ENCODE assay signal across 20 mouse cellular contexts in genomic region chr16:12110851-12111437, GRCm38 (mm10).
"Had no signal": no experiment of that assay in that cellular context is flagged by ENCODE, and none has a peak within 500 bp of the region (broad histone marks: within the 10 kb centered on the region; RNA-seq: fewer than 3 reads in every experiment).

No protein-coding gene starts in this region.

- DNase-seq: kidney, adult 11 months; kidney, adult 8-10 months; kidney, postnatal 10 days; kidney, postnatal 36 days; layer of hippocampus, adult 9-11 months; liver; lung, adult 18-20 months; lung, postnatal 14 days; lung, postnatal 4 days; midbrain, embryonic 14.5 days; right cerebral cortex, postnatal 14 days; spleen, adult 18-20 months; thymus, postnatal 25 days had no signal

- H3K27ac ChIP-seq: intestine, embryonic 15.5 days; kidney, embryonic 15.5 days; limb, embryonic 10.5 days; limb, embryonic 13.5 days; liver, embryonic 12.5 days; liver, embryonic 15.5 days; stomach, embryonic 15.5 days had no signal

- H3K4me1 ChIP-seq: intestine, embryonic 15.5 days; kidney, embryonic 15.5 days; limb, embryonic 10.5 days; limb, embryonic 13.5 days; liver, embryonic 12.5 days; liver, embryonic 15.5 days; stomach, embryonic 15.5 days had no signal

- ATAC-seq: intestine, embryonic 15.5 days; liver, embryonic 12.5 days had no signal

- H3K4me3 ChIP-seq: intestine, embryonic 15.5 days; kidney, embryonic 15.5 days; limb, embryonic 10.5 days; limb, embryonic 13.5 days; liver, embryonic 12.5 days; liver, embryonic 15.5 days; stomach, embryonic 15.5 days had no signal
